Mouse (Mus musculus): Measurements from ENCODE around the gene Xrcc3. TPM values are rescaled to one million over a fixed set of nuclear protein-coding genes. Genes with fewer than 3 reads are reported as not detected.

Gene Xrcc3
- total RNA-seq, 2 experiments from 2014 or later: 11.2 to 32.1 TPM

DNA sequence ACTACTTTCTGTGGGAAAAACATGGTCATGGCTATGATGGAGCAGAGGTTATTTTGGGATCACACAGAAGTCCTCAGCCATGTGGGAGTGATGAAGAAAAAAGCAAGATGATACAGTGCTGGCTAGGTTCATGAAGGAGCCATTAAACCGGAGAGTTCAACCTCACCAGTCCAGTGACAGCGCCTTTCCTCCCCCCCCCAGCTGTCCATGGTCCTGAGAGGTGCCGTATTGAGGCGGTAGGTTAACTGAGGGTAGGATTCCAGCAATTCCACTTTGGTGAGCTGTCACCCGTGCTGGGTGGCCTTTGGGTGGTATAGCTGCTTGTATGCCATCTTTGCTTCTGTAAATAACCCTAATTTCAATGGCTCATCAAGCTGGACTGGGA is 57.0 kb downstream of the Xrcc3 start:
- no peak for ATAC-seq (replicated peaks; ENCODE audit: low FRiP score, low TSS enrichment, poor library complexity, severe bottlenecking)

GRCm38 (mm10) chr12:111756082-111756697 is 57.5 kb downstream of the Xrcc3 start:
- ATAC-seq (replicated peaks; ENCODE audit: low FRiP score, low TSS enrichment, poor library complexity, severe bottlenecking): no peak

DNA sequence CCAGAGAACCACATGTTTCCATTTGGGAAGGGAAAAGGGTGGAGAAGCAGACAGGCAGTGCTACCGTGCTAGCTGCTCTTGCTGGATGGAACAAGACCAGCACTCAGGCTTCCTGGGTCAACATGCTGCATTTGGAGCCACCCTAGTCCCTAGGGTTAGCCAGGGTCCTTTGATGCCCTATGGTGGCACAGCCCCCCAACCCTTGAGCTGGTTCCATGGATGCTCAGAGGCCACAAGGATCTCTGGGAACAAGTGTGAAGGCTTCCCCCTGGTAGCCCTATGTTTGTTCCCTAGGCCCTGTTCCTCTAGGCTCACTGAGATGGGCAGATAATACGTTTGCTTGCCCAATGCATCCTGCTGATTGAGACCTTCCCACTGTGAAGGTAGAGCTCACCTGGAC is 58.4 kb downstream of the Xrcc3 start:
- no peak for ATAC-seq (replicated peaks; ENCODE audit: low FRiP score, low TSS enrichment, poor library complexity, severe bottlenecking)

- ATAC-seq (replicated peaks; ENCODE audit: low FRiP score, low TSS enrichment, poor library complexity, severe bottlenecking): no peak
Measured at GRCm38 (mm10) chr12:111754710-111755109, 59.0 kb downstream of the Xrcc3 start.

- ATAC-seq (replicated peaks; ENCODE audit: low FRiP score, low TSS enrichment, poor library complexity, severe bottlenecking): no peak
Measured at GRCm38 (mm10) chr12:111753347-111753746, 60.3 kb downstream of the Xrcc3 start.

Other genes starting within 250 kb of the Xrcc3 start
- gene Mark3, start 239.3 kb downstream of the Xrcc3 start, total RNA-seq (2014; fragmentation: Nextera tagmentation): 56.3 and 62.2 TPM in 2 replicates
- 55.2 and 81.3 TPM in 2 replicates for gene Mark3, start 239.3 kb downstream of the Xrcc3 start, total RNA-seq (2017)
- gene Ckb, start 141.5 kb downstream of the Xrcc3 start, total RNA-seq (2014; fragmentation: Nextera tagmentation): 2.7 TPM in 1 of 2 replicates, not detected in the other
- gene Ckb, start 141.5 kb downstream of the Xrcc3 start, total RNA-seq (2017): 1.5 and 4.4 TPM in 2 replicates
- 20.5 and 26.7 TPM in 2 replicates for gene Trmt61a, start 135.8 kb downstream of the Xrcc3 start, total RNA-seq (2014; fragmentation: Nextera tagmentation)
- 11.1 and 15.4 TPM in 2 replicates for gene Trmt61a, start 135.8 kb downstream of the Xrcc3 start, total RNA-seq (2017)
- 27.7 and 28.9 TPM in 2 replicates for gene Bag5, start 100.6 kb downstream of the Xrcc3 start, total RNA-seq (2014; fragmentation: Nextera tagmentation)
- 33.0 and 52.3 TPM in 2 replicates for gene Bag5, start 100.6 kb downstream of the Xrcc3 start, total RNA-seq (2017)
- 62.7 and 67.7 TPM in 2 replicates for gene Apopt1, start 100.6 kb downstream of the Xrcc3 start, total RNA-seq (2014; fragmentation: Nextera tagmentation)
- 55.5 and 56.4 TPM in 2 replicates for gene Apopt1, start 100.6 kb downstream of the Xrcc3 start, total RNA-seq (2017)
- 35.3 and 58.3 TPM in 2 replicates for gene Klc1, start 55.0 kb downstream of the Xrcc3 start, total RNA-seq (2014; fragmentation: Nextera tagmentation)
- 28.3 and 36.1 TPM in 2 replicates for gene Klc1, start 55.0 kb downstream of the Xrcc3 start, total RNA-seq (2017)
- gene Zfyve21, start 297 bp upstream of the Xrcc3 start, total RNA-seq (2014; fragmentation: Nextera tagmentation): 7.3 and 20.4 TPM in 2 replicates
- gene Zfyve21, start 297 bp upstream of the Xrcc3 start, total RNA-seq (2017): 5.4 and 9.6 TPM in 2 replicates
- gene Ppp1r13b, start 94.2 kb upstream of the Xrcc3 start, total RNA-seq (2014; fragmentation: Nextera tagmentation): 6.7 and 8.2 TPM in 2 replicates
- 6.0 and 7.1 TPM in 2 replicates for gene Ppp1r13b, start 94.2 kb upstream of the Xrcc3 start, total RNA-seq (2017)
- gene Atp5mpl, start 153.1 kb upstream of the Xrcc3 start, total RNA-seq (2014; fragmentation: Nextera tagmentation): 536 and 684 TPM in 2 replicates
- 637 and 817 TPM in 2 replicates for gene Atp5mpl, start 153.1 kb upstream of the Xrcc3 start, total RNA-seq (2017)
- gene Tdrd9, start 157.7 kb upstream of the Xrcc3 start, total RNA-seq (2014; fragmentation: Nextera tagmentation): not detected in 2 replicates
- not detected in 2 replicates for gene Tdrd9, start 157.7 kb upstream of the Xrcc3 start, total RNA-seq (2017)
- gene Rd3l, start 167.4 kb upstream of the Xrcc3 start, total RNA-seq (2014; fragmentation: Nextera tagmentation): not detected in 2 replicates
- not detected in 2 replicates for gene Rd3l, start 167.4 kb upstream of the Xrcc3 start, total RNA-seq (2017)